Mouse (Mus musculus) bone marrow, adult 2 months (tissue): Measurements from ENCODE around the gene Uvrag. TPM values are rescaled to one million over a fixed set of nuclear protein-coding genes. Genes with fewer than 3 reads are reported as not detected.

Experiments
- H3K27ac ChIP-seq: fragments of 200-500 bp; 2 replicates; pipeline ENCODE4 v1.5.1; 2012; ENCODE audit warnings: low read depth, mild to moderate bottlenecking, control low read depth, inconsistent platforms, low read length; ENCODE audit not compliant: control insufficient read depth, poor library complexity, insufficient read depth
- H3K4me1 ChIP-seq: fragments of 200-500 bp; 2 replicates; pipeline ENCODE4 v1.6.1; 2011; ENCODE audit warnings: low read length; ENCODE audit not compliant: control insufficient read depth, insufficient read depth
- H3K4me3 ChIP-seq: fragments of 200-500 bp; replicated peaks from 2 replicates; pipeline ENCODE3; 2011; ENCODE audit warnings: mild to moderate bottlenecking, low read depth, low read length, control low read depth; ENCODE audit not compliant: control insufficient read depth
- CTCF ChIP-seq: fragments of 200-500 bp; IDR thresholded peaks from 2 replicates; pipeline ENCODE4 v1.5.1; 2011; ENCODE audit warnings: low read length, control low read depth; ENCODE audit not compliant: control insufficient read depth, insufficient read depth
- POLR2A ChIP-seq: fragments of 200-500 bp; IDR thresholded peaks from 2 replicates; pipeline ENCODE4 v1.6.1; 2011; ENCODE audit warnings: low read depth, mild to moderate bottlenecking, control low read depth, low read length, borderline replicate concordance; ENCODE audit not compliant: control insufficient read depth
- WGBS: fragments of 180-500 bp; shearing (Covaris S2); methylation state at CpG from one replicate; pipeline ENCODE4 v1.1.7; 2018; 5-methylcytosine and 5-hydroxymethylcytosine counted together
- polyA plus RNA-seq: library from polyadenylated mRNA; stranded (reverse); fragments of >200 nt; gene quantifications from 2 replicates; pipeline ENCODE4 v1.2.4, GENCODE M21; 2011; ENCODE audit warnings: low replicate concordance; ENCODE audit not compliant: missing spikeins, insufficient read depth, insufficient read length

Gene Uvrag
- polyA plus RNA-seq, 1 experiment: 38.2 TPM

DNA sequence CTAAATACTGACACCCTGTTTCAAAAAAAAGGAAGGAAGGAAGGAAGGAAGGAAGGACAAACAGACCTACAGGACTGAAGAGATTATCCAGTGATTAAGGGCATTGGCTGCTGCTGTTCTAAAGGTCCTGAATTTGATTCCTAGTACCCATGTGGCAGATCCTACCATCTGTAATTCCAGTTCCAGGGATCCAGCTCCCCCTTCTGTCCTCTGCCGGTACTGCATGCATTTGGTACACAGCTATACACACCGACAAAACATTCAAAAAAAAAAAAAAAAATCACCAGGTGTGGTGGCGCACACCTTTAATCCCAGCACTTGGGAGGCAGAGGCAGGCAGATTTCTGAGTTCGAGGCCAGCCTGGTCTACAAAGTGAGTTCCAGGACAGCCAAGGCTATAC lies 45.8 kb downstream of the Uvrag start:
- TF ChIP-seq CTCF (peak; percentile 48; the same call in 1 of the 2 replicates), POLR2A (no peak)
- H3K4me3 ChIP-seq: no peak overlapping the region
- no peak overlapping the region for H3K27ac ChIP-seq
- WGBS: 61% methylated on average over 4 of the region's 4 CpGs
- H3K4me1 ChIP-seq: peaks cover 2% of the 10 kb centered on the region; the same call in 1 of the 2 replicates

DNA sequence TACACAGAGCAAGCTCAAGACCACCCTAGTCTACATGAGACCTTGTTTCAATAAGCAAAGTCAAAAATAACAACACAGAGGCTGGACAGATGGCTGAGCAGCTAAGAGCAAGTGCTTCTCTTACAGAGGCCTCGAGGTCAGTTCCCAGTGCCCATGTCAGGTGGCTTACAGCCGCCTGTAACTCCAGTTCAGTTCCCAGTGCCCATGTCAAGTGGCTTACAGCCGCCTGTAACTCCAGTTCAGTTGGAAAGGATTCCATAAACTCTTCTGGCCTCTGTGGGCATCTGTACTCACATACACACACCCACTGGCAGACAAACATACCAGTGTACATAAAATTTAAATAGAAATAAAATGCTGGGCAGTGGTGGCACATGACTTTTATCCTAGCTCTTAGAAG lies 46.6 kb downstream of the Uvrag start:
- Histone ChIP-seq H3K4me1 (peaks cover 2% of the 10 kb centered on the region; the same call in 1 of the 2 replicates), H3K27ac (no peak overlapping the region), H3K4me3 (no peak overlapping the region)
- TF ChIP-seq CTCF (no peak), POLR2A (no peak)
- 84% methylated on average over 3 of the region's 3 CpGs for WGBS

DNA sequence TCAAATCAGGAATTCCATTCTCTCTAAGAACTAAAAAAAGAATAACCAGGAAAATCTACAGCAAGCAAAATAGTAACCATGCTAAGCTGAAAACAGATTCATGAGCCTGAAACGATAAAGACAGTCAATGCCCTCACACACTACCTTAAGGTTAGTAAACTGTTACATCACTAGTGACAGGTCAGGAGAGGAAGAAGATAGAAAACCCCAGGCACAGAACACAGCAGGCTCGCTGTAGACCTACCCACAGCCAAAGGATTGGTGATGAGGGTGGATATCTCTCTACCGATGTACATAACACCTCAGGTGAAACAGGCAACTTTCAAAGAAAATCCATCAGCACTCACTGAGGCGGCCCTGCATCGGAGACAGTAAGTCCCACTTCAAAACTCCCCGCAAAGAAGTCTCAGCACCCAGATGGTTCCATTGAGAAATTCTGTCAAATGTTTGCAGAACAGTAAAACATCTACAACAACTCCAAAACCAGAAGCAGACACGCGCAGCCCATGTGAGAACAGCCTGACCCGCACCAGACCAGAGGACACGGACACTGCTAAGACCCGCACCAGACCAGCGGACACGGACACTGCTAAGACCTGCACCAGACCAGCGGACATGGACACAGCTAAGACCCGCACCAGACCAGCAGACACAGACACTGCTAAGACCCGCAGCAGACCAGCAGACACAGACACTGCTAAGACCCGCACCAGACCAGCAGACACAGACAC lies 48.9 kb downstream of the Uvrag start:
- H3K4me1 ChIP-seq: peaks cover 2% of the 10 kb centered on the region; the same call in 1 of the 2 replicates
- H3K4me3 ChIP-seq: no peak overlapping the region
- no peak overlapping the region for H3K27ac ChIP-seq
- 82% methylated on average over 17 of the region's 17 CpGs for WGBS
- TF ChIP-seq POLR2A (no peak), CTCF (no peak)

DNA sequence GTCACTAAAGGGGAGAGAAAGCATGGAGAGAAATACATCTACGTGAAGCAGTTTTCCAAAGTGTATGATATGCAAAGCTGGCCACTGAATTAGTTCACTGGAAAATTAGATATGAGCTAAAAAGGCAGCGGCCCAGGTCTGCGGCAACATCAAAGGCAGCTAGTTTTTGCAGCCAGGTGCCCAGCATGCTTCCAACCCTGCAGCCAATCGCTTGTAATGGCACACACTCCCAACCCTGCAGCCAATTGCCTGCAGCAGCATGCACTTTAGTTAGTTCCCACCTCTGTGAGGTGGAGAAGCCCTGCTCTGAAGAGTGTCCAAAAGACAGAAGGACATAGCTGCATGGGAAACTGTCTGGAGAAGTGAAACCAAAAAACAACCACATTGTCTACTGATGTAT lies 51.2 kb downstream of the Uvrag start:
- WGBS: 90% methylated on average over 4 of the region's 4 CpGs
- TF ChIP-seq CTCF (no peak), POLR2A (no peak)
- Histone ChIP-seq H3K4me1 (peaks cover 2% of the 10 kb centered on the region; the same call in 1 of the 2 replicates), H3K27ac (no peak overlapping the region), H3K4me3 (no peak overlapping the region)

DNA sequence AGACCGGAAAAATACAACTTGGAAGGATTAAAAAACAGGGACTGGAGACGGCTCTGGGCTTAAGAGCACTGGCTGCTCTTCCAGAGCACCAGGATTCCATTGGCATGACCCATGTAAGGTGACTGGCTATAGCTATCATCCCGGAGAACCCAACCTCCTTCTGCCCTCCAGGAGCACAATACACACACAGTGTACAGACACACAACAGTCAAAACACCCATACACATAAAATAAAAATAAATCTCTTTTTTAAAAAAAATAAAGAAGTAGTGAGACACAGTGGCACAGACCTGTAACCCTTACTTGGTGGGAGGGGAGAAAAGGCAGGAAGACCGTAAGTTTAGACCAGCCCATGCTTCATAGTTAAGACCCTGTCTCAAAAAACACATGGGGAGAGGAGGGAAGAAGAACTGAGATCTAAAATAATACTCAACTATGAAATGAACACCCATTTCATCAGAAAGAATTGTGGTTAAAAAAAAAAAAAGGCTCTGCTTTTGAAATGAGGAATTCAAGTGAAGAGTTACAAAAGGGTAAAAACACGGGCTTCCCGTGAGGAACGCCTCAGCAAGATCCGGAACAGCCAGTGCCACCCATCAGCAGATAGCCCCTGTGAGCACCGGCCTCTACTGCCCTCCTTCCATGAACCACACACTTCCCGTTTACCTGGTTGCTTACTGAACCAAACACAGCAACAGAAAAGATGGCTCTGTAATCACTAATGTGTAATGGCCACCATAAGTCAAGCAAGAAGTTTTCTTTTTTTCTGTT lies 52.2 kb downstream of the Uvrag start:
- Histone ChIP-seq H3K4me3 (no peak overlapping the region), H3K27ac (0 out of 2 replicates have a peak overlapping the region, but pooled peaks have one; percentile 15), H3K4me1 (peaks cover 2% of the 10 kb centered on the region; the same call in 1 of the 2 replicates)
- no peak for TF ChIP-seq CTCF
- no peak for TF ChIP-seq POLR2A
- WGBS: 58% methylated on average over 10 of the region's 10 CpGs

DNA sequence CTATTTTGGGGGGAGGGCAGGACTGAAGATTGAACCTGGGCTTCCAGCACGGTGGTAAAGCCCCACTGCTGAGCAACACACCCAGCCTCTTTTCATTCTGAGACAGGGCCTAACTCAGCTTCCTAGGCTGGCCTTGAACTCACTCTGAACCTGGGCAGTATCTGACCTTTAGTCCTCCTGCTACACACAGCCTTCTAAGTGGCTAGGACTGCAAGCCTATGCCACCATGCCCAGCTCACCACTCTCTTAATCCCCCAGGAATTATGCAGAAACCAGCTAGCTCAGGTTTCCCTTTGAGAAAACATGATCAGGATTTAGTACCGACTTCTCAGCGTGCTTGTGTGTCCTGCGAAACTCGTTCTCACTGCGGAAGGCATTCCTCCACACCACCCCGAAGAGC lies 53.4 kb downstream of the Uvrag start:
- Histone ChIP-seq H3K4me1 (no peaks in the 10 kb centered on the region; the same call in 1 of the 2 replicates), H3K27ac (no peak overlapping the region), H3K4me3 (no peak overlapping the region)
- TF ChIP-seq CTCF (no peak), POLR2A (no peak)
- WGBS: 85% methylated on average over 7 of the region's 7 CpGs

DNA sequence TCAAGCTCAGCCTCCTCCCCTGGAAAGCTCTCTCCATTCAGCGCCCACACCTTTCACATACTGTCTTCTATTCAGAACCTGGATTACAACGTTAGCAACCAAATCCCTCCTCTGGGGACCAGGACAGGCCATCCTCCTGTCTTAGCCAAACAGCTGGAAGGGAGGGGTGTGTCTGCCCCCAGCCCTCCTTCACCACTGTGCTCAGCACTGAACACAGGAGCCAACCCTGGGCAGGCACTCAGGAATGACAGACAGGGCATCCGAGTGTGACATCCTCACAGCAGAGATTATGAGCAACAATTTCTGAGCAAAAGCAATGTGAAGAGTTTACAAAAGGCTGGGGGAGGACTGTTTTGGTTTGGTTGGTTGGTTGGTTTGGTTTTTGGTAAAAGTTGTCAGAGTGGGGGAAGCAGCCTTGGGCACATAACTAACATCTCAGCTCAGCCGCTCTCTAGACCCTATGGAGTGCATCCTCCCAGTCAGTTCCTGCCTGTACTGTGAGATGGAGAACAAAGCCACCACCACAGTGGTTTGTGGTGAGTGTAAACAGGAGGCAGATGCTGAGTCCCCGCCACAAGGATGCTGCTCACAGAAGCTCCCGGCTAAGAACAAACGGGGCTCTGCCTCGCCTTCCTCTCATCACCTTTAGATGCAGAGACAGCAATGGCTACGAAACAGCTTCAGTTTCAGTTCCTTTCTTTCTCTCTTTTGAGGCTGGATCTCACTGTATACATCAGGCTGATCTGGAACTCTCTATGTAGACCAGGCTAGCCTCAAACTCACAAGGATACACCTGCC lies 54.1 kb downstream of the Uvrag start:
- Histone ChIP-seq H3K27ac (no peak overlapping the region; the same call in none of the 2 replicates), H3K4me1 (no peaks in the 10 kb centered on the region; the same call in 1 of the 2 replicates), H3K4me3 (no peak overlapping the region)
- 57% methylated on average over 9 of the region's 9 CpGs for WGBS
- no peak for TF ChIP-seq CTCF
- TF ChIP-seq POLR2A: no peak
